Mouse (Mus musculus) MEL (cell line): ENCODE results near the gene Igf1r.

Experiments
- CTCF ChIP-seq, 3 experiments: IDR thresholded peaks in 2 of 3; conservative IDR thresholded peaks in 1 of 3; 2 replicates each; pipeline ENCODE4 v1.5.1; 2011 to 2012; ENCODE audit warnings: low read length in 3 of 3, low read depth in 2 of 3, mild to moderate bottlenecking in 2 of 3, improper control_type of control experiment in 1 of 3, inconsistent platforms in 1 of 3, mixed read lengths in 1 of 3, moderate library complexity in 1 of 3; ENCODE audit not compliant: control insufficient read depth in 1 of 3, insufficient read depth in 1 of 3, poor library complexity in 1 of 3, severe bottlenecking in 1 of 3
- EP300 ChIP-seq, 2 experiments: IDR thresholded peaks; 2 replicates each; pipeline ENCODE4 v1.6.1; 2011; ENCODE audit warnings: improper control_type of control experiment in 2 of 2, low read length in 2 of 2, low read depth in 1 of 2, mild to moderate bottlenecking in 1 of 2
- HCFC1 ChIP-seq: IDR thresholded peaks from 2 replicates; pipeline ENCODE4 v1.6.1; 2012; ENCODE audit warnings: low read depth, mild to moderate bottlenecking, inconsistent platforms, low read length, improper control_type of control experiment, moderate library complexity
- KAT2A ChIP-seq: conservative IDR thresholded peaks from 2 replicates; pipeline ENCODE4 v1.6.1; 2012; ENCODE audit warnings: low read depth, low read length, improper control_type of control experiment, inconsistent platforms
- MEF2A ChIP-seq: IDR thresholded peaks from 2 replicates; pipeline ENCODE4 v1.6.1; 2014; ENCODE audit warnings: low read depth, mild to moderate bottlenecking, inconsistent platforms, low read length, improper control_type of control experiment; ENCODE audit not compliant: poor library complexity, insufficient replicate concordance, severe bottlenecking; ENCODE audit errors: extremely low read depth
- MXI1 ChIP-seq: IDR thresholded peaks from 2 replicates; pipeline ENCODE4 v1.6.1; 2011; ENCODE audit warnings: mild to moderate bottlenecking, low read depth, low read length, improper control_type of control experiment
- NELFE ChIP-seq: IDR thresholded peaks from 2 replicates; pipeline ENCODE4 v1.6.1; 2011; ENCODE audit warnings: low read depth, low read length, improper control_type of control experiment
- POLR2A ChIP-seq, 2 experiments: IDR thresholded peaks; 2 replicates each; pipeline ENCODE4 v1.6.1; 2011 to 2012; ENCODE audit warnings: low read length in 2 of 2, mild to moderate bottlenecking in 2 of 2, control low read depth in 1 of 2, improper control_type of control experiment in 1 of 2, low read depth in 1 of 2, moderate library complexity in 1 of 2; ENCODE audit not compliant: control insufficient read depth in 1 of 2, insufficient read depth in 1 of 2, poor library complexity in 1 of 2
- POLR2AphosphoS2 ChIP-seq: IDR thresholded peaks from 2 replicates; pipeline ENCODE4 v1.6.1; 2011; ENCODE audit warnings: low read length, improper control_type of control experiment
- SMC3 ChIP-seq: IDR thresholded peaks from 2 replicates; pipeline ENCODE4 v1.6.1; 2011; ENCODE audit warnings: low read depth, low read length, improper control_type of control experiment
- TAL1 ChIP-seq: IDR thresholded peaks from 2 replicates; pipeline ENCODE4 v1.6.1; 2012; ENCODE audit warnings: mild to moderate bottlenecking, inconsistent platforms, low read length, moderate library complexity, mixed read lengths
- TCF12 ChIP-seq: IDR thresholded peaks from 2 replicates; pipeline ENCODE4 v1.6.1; 2014; ENCODE audit warnings: low read depth, mild to moderate bottlenecking, inconsistent platforms, low read length, improper control_type of control experiment, moderate library complexity
- USF1 ChIP-seq: IDR thresholded peaks from 2 replicates; pipeline ENCODE4 v1.6.1; 2014; ENCODE audit warnings: low read depth, mild to moderate bottlenecking, inconsistent platforms, low read length, improper control_type of control experiment, moderate library complexity

GRCm38 (mm10) chr7:67981956-67982355 is 29.3 kb downstream of the Igf1r start:
- TF ChIP-seq EP300 (IDR thresholded peaks at IDR 0.05; ENCODE audit: low read depth in 1 of 2, low read length in 2 of 2) (no peak), USF1 (no peak), NELFE (no peak), MEF2A (no peak), MXI1 (no peak), CTCF (IDR thresholded peaks at IDR 0.05 in 2 of 3, conservative IDR thresholded peaks at IDR 0.05 in 1 of 3; ENCODE audit: control insufficient read depth in 1 of 3, insufficient read depth in 1 of 3, low read depth in 2 of 3, low read length in 3 of 3, poor library complexity in 1 of 3, severe bottlenecking in 1 of 3) (no peak), POLR2A (IDR thresholded peaks at IDR 0.05; ENCODE audit: control insufficient read depth in 1 of 2, insufficient read depth in 1 of 2, low read depth in 1 of 2, low read length in 2 of 2, poor library complexity in 1 of 2) (no peak), POLR2AphosphoS2 (no peak), TCF12 (no peak), SMC3 (no peak), KAT2A (no peak), HCFC1 (no peak), TAL1 (no peak)
